Mouse (Mus musculus) forebrain, embryonic 16.5 days (tissue): ENCODE results near the gene Slc23a2. TPM values are rescaled to one million over a fixed set of nuclear protein-coding genes. Genes with fewer than 3 reads are reported as not detected.

Source experiments
- ATAC-seq: fragments of 200-750 bp; cut with Nextera tagmentation; 2 replicates; pipeline ENCODE4 v1.8.0; 2017; ENCODE audit warnings: mild to moderate bottlenecking, moderate library complexity
- H3K27ac ChIP-seq: fragments of 300-500 bp; sonication (generic); 2 replicates; pipeline ENCODE4 v1.5.1; 2014; ENCODE audit warnings: low read length, control low read depth
- H3K27me3 ChIP-seq: fragments of 300-500 bp; sonication (generic); replicated peaks from 2 replicates; pipeline ENCODE4 v1.6.1; 2014; ENCODE audit warnings: low read length; ENCODE audit not compliant: control insufficient read depth, insufficient read depth
- H3K36me3 ChIP-seq: fragments of 300-500 bp; sonication (generic); 2 replicates; pipeline ENCODE4 v1.6.1; 2014; ENCODE audit not compliant: control insufficient read depth, insufficient read depth
- H3K4me1 ChIP-seq: fragments of 300-500 bp; sonication (generic); replicated peaks from 2 replicates; pipeline ENCODE4 v1.6.1; 2014; ENCODE audit warnings: low read length; ENCODE audit not compliant: control insufficient read depth, insufficient read depth
- H3K4me2 ChIP-seq: fragments of 300-500 bp; sonication (generic); 2 replicates; pipeline ENCODE4 v1.6.1; 2014; ENCODE audit warnings: mild to moderate bottlenecking, low read length, control low read depth
- H3K4me3 ChIP-seq: fragments of 300-500 bp; sonication (generic); replicated peaks from 2 replicates; pipeline ENCODE4 v1.5.1; 2014; ENCODE audit warnings: mild to moderate bottlenecking, low read length, control low read depth
- H3K9ac ChIP-seq: fragments of 300-500 bp; sonication (generic); replicated peaks from 2 replicates; pipeline ENCODE4 v1.6.1; 2014; ENCODE audit warnings: low read depth, low read length, control low read depth
- H3K9me3 ChIP-seq: fragments of 300-500 bp; sonication (generic); 2 replicates; pipeline ENCODE4 v1.6.1; 2016; ENCODE audit warnings: low read length; ENCODE audit not compliant: control insufficient read depth
- WGBS: fragments of 180-500 bp; shearing (Covaris S2); extraction: QIAGEN DNeasy Blood & Tissue Kit; methylation state at CpG from one replicate; pipeline ENCODE4 v1.1.7; 2014; 5-methylcytosine and 5-hydroxymethylcytosine counted together
- polyA plus RNA-seq: library from polyadenylated mRNA; unstranded; fragments of >200 nt; fragmentation: Nextera tagmentation; extraction: Ambion mirVana; gene quantifications from 2 replicates; pipeline ENCODE4 v1.2.1, GENCODE M21; 2015

The Slc23a2 gene
- polyA plus RNA-seq, 1 experiment from 2014 or later: 32.7 TPM

DNA sequence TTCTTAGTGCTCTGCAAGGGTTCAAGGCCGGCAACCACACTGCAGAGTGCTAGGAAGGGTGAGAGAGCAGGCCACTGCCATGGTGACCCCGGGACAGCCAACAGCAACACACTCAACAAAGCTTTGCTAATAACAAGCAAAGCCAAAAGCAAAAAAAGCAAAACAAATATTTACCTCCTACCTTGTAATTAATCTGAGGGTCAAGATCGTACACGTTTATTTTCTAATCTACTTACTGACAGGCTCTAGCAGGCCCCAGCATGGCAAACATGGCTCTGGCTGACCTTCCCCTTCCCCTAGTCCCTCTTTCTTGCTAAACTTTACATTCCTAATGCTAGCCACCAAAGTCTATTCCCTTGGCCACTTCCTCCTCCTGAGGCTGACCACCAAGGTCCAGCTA, 21.8 kb downstream of the Slc23a2 start:
- Histone ChIP-seq H3K4me1 (peaks cover 4% of the 10 kb centered on the region), H3K36me3 (no peaks in the 10 kb centered on the region), H3K27me3 (no peaks in the 10 kb centered on the region), H3K4me3 (no peak overlapping the region), H3K4me2 (no peak overlapping the region), H3K27ac (no peak overlapping the region), H3K9ac (no peak overlapping the region), H3K9me3 (no peaks in the 10 kb centered on the region)
- 68% methylated on average over 4 of the region's 4 CpGs for WGBS
- ATAC-seq: no peak

DNA sequence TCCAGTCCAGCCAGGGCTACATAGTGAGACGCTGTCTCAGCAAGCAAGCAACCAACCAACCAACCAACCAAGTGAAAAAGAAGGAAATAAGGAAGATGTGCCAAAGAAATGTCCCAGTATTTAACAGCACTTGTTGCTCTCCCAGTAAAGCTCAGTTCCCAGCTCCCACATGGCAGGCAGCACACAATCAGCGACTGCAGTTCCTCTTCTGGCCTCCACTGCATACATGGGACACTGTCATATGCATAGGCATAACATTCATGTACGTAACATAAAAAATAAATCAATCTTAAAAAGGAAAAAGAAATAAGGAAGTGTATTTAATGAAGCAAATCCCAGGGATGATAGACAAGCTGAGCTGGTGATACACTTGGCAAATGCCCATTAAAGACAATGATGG, 23.9 kb downstream of the Slc23a2 start:
- Histone ChIP-seq H3K4me2 (no peak overlapping the region), H3K9ac (no peak overlapping the region), H3K9me3 (no peaks in the 10 kb centered on the region), H3K27ac (no peak overlapping the region), H3K4me3 (no peak overlapping the region), H3K36me3 (no peaks in the 10 kb centered on the region), H3K27me3 (no peaks in the 10 kb centered on the region), H3K4me1 (no peaks in the 10 kb centered on the region)
- WGBS: 84% methylated on average over 3 of the region's 3 CpGs
- ATAC-seq: no peak

DNA sequence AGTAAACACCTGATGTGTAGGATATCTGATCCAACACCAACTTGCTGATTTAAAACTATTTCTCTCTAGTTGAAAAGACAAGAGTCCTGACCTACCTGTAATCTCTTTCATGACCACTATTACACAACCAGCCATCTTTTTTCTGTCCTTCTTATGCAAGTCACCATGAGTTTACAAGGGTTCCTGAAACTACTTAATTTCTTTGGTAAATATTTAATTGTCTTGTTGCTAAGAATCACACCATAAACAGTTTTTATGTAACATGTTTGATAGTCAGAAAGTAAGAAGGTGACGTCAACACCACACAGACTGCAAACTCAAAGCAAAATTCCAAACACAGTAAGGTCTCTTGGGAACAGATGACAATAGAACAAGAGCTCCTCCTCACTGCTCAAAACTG, 26.3 kb downstream of the Slc23a2 start:
- no peaks in the 10 kb centered on the region for H3K36me3 ChIP-seq
- WGBS: 81% methylated on average over 1 of the region's 1 CpGs

DNA sequence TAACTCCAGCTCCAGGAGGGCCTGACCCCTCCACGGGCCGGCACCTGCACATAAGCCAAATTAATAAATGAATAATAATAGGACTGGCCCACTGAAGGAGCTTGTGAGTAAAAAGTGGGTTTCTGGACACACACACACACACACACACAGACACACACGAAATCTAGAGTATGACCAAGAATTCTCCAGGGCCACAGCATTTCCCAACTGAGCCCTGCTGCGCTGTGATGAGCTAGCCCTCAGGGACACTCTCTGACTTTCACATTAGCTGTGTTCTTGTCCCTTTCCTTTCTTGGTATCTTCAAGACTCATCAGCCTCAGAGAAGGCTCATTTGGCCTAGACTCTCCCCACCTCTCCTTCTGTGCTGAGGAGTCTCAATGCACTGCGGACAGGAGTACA, 29.0 kb downstream of the Slc23a2 start:
- Histone ChIP-seq H3K4me3 (no peak overlapping the region), H3K27ac (no peak overlapping the region), H3K4me2 (no peak overlapping the region), H3K36me3 (no peaks in the 10 kb centered on the region), H3K9ac (no peak overlapping the region), H3K4me1 (peaks cover 14% of the 10 kb centered on the region), H3K9me3 (no peaks in the 10 kb centered on the region), H3K27me3 (no peaks in the 10 kb centered on the region)
- ATAC-seq: no peak
- WGBS: 89% methylated on average over 5 of the region's 5 CpGs

More for the DNA sequence above, 26.3 kb downstream of the Slc23a2 start:
- Histone ChIP-seq H3K27ac (no peak overlapping the region), H3K4me3 (no peak overlapping the region), H3K27me3 (no peaks in the 10 kb centered on the region), H3K4me1 (peaks cover 5% of the 10 kb centered on the region; the same call in 1 of the 2 replicates), H3K9me3 (no peaks in the 10 kb centered on the region), H3K9ac (no peak overlapping the region), H3K4me2 (no peak overlapping the region)
- no peak for ATAC-seq

DNA sequence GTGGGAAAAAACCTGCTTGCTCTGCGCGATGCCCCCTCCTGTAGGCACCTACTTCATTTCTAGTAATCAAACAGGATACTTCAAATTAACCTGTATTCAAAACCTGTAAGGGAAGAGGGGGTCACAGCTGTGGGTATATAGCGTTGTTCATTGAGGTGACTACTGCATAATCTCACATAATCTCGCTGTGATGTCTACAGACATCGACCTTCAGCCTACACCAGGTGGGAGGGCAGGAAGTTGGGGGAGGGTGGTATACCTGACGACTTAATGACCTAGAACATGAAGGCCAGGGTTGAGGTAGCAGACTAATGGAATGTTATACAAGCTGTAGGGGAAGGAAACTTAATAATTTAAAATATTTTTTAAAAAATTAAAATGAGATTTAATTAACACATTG, 29.6 kb downstream of the Slc23a2 start:
- Histone ChIP-seq H3K36me3 (no peaks in the 10 kb centered on the region), H3K27me3 (no peaks in the 10 kb centered on the region), H3K4me2 (no peak overlapping the region), H3K27ac (no peak overlapping the region), H3K4me3 (no peak overlapping the region), H3K9me3 (no peaks in the 10 kb centered on the region), H3K9ac (no peak overlapping the region), H3K4me1 (peaks cover 14% of the 10 kb centered on the region)
- ATAC-seq: no peak
- WGBS: 72% methylated on average over 6 of the region's 6 CpGs

DNA sequence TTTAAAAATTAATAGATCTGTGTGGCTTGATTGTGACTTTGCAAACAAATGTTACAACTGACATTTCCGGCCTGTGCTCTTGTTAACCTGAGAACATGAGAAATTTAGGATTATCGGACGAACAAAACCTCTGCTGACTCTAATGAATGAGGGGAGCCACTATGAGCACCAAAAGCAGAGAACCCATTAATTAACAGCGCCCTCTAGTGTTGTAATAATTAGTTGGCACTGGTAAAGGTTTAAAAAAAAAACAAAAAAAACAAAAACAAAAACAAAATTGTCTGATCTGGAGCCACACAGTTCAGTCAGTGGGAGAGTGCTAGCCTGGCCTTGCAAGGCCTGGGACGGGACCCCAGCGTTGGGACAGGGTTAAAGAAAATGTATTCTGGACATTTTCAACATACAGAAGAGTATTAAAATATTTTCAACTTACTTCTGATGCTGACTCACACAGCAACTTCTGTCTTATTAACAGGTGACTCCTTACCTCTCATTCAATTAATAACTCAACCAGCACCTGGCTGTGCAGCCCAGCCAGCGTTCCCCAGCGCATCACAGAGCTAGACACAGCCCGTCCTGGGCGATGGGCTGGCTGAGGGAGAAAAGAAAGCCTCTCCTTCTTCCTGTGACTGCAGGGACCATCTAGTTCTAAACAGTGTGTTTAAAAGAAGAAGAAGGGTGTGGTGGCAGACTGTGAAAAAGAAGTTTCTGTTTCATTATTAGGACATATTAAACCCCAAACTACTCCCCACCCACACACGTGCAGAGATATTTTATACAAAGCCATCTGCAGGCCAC, 30.7 kb downstream of the Slc23a2 start:
- Histone ChIP-seq H3K27ac (no peak overlapping the region), H3K9ac (no peak overlapping the region), H3K27me3 (no peaks in the 10 kb centered on the region), H3K4me3 (no peak overlapping the region), H3K36me3 (no peaks in the 10 kb centered on the region), H3K4me2 (no peak overlapping the region), H3K4me1 (peaks cover 14% of the 10 kb centered on the region), H3K9me3 (no peaks in the 10 kb centered on the region)
- no peak for ATAC-seq
- WGBS: 47% methylated on average over 11 of the region's 11 CpGs

DNA sequence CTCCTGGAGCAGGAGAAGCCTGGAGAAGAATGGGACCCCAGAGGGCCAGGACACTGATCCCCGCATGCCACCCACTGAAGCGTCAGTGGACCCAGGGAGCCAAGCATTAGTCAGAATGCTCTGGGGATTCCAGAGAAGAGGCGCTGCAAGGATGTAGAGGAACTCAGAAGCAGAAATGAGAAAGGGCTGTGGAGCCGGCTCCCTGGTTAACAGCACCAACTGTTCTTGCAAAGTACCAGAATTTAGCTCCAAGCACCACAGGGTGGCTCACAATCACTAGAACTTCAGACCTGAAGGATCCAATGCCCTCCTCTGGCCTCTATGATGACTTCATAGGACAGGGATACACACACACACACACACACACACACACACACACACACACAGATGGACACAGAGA, 32.6 kb downstream of the Slc23a2 start:
- 87% methylated on average over 4 of the region's 4 CpGs for WGBS

DNA sequence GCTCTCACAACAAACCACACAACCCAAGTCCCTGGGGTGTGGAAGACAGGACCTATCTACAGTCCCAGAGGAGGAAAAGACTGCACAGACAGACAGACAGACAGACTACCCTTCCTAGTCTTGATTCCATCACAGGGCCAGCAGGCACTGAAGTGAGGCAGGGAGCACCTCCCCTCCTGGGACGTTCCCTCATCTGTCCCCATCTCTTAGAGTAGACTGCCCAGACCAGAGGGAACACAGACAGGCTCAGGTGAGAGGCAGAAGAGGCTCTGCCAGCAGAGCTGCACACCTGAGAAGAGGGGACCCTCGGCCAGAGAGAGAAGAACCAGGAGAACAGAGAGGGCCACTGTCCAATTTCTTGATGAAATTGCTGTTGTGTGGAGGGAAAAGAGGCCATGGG, 33.0 kb downstream of the Slc23a2 start:
- H3K4me2 ChIP-seq: no peak overlapping the region
- H3K4me3 ChIP-seq: no peak overlapping the region
- 63% methylated on average over 2 of the region's 2 CpGs for WGBS
- no peaks in the 10 kb centered on the region for H3K27me3 ChIP-seq
- no peak overlapping the region for H3K9ac ChIP-seq
- ATAC-seq: no peak
- no peak overlapping the region for H3K27ac ChIP-seq
- no peaks in the 10 kb centered on the region for H3K36me3 ChIP-seq
- peaks cover 25% of the 10 kb centered on the region for H3K4me1 ChIP-seq
- no peaks in the 10 kb centered on the region for H3K9me3 ChIP-seq

More for the DNA sequence above, 32.6 kb downstream of the Slc23a2 start:
- no peak overlapping the region for H3K4me2 ChIP-seq
- H3K9ac ChIP-seq: no peak overlapping the region
- no peaks in the 10 kb centered on the region for H3K36me3 ChIP-seq
- no peaks in the 10 kb centered on the region for H3K27me3 ChIP-seq
- H3K9me3 ChIP-seq: no peaks in the 10 kb centered on the region
- no peak for ATAC-seq
- H3K4me3 ChIP-seq: no peak overlapping the region
- peaks cover 22% of the 10 kb centered on the region for H3K4me1 ChIP-seq
- H3K27ac ChIP-seq: no peak overlapping the region

DNA sequence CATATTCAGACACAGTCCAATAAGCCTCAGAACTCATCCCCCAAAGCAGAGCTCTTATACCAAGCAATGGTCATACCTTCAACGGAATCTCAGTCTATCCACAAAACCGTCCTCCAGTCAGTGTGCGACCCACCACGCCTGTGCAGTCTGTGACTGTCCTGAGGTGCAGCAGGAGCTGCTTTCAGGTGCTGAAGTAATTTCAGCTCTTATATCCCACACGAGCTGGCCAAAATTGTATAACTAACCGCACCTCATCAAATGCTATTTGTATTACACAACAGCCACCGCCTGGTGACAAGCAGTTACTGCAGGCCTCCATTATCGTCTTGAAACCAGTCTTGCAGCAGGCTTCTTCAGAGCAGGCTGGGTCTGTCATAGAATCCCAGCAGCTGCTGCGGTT, 33.6 kb downstream of the Slc23a2 start:
- H3K4me2 ChIP-seq: no peak overlapping the region
- peaks cover 25% of the 10 kb centered on the region for H3K4me1 ChIP-seq
- H3K9me3 ChIP-seq: no peaks in the 10 kb centered on the region
- H3K36me3 ChIP-seq: no peaks in the 10 kb centered on the region
- 0 out of 2 replicates have a peak overlapping the region, but pooled peaks have one; percentile 28 for H3K27ac ChIP-seq
- no peak overlapping the region for H3K4me3 ChIP-seq
- 49% methylated on average over 9 of the region's 9 CpGs for WGBS
- no peaks in the 10 kb centered on the region for H3K27me3 ChIP-seq
- H3K9ac ChIP-seq: no peak overlapping the region
- ATAC-seq: peak; percentile 81
